Mouse (Mus musculus) cerebellum, postnatal 36 days (tissue): Measurements from ENCODE around the gene Itpr2.

Experiments used
- DNase-seq, 2 experiments: peaks; one replicate each; pipeline ENCODE4 v3.0.0; 2021 to 2022; ENCODE audit warnings: mixed read lengths in 2 of 2

The Itpr2 gene

DNA sequence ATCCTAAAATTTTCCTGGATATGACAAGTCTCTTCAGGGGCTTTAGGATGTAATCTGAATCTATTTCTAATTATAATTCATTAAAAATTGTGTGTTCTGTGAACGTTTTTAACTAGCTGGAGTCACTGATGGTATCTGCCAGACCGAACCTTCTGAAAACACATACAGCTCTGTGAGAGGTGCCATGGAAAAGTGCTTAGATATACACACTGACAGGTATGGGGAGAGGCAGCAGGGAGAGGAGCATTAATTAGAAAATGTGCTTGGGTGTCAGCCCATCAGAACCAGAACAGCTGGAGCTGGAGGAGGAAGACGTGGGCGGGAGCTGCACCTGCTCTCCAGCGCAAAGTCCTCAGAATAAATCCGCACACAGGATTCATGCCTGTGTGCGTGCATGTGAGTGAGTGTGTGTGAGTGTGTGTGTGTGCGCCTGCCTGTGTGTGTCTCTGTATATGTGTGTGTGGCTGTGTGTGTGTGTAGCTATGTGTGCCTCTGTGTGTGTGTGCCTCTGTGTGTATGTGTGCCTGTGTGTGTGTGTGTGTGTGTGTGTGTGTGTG, 199.4 kb downstream of the Itpr2 start:
- DNase-seq: no peak

GRCm38 (mm10) chr6:146302101-146302500, 199.9 kb downstream of the Itpr2 start:
- DNase-seq: no peak

DNA sequence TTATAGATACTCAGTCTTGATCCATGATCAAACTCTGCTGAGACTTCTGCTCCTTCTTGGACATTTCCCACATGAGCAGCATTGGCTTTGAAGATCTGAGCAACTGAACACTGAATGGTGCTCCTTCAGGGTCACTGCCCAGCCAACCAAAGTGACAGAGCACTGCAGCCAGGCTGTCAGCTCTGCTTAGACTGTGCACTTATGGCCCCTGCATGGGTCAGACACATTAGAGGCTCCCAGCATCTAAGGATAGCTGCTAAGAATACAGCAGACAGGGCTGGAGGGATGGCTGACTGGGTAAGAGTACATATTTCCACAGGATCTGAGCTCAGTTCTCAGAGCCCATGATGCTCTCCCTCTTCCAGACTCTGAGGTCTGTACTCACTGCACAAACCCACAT, 201.1 kb downstream of the Itpr2 start:
- DNase-seq: no peak

DNA sequence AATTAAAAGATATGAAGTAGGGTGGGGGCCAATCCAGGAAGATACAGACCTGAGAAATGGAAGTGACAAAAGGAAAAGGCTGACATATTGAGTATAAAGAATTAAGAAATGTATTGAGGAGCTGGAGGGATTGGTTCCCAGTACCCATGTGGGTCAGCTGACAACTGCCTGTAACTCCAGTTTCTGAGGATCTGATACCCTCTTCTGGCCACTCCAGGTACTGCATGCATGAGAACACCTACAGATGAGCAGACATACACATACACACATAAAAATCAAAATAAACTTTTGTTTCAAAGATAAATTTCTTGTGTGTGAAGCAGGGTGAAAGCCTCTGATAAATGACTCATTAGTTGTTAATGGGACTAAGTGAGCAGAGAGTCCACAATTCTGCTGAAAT, 203.3 kb downstream of the Itpr2 start:
- no peak for DNase-seq

GRCm38 (mm10) chr6:146291036-146291435, 211.0 kb downstream of the Itpr2 start:
- DNase-seq: no peak

DNA sequence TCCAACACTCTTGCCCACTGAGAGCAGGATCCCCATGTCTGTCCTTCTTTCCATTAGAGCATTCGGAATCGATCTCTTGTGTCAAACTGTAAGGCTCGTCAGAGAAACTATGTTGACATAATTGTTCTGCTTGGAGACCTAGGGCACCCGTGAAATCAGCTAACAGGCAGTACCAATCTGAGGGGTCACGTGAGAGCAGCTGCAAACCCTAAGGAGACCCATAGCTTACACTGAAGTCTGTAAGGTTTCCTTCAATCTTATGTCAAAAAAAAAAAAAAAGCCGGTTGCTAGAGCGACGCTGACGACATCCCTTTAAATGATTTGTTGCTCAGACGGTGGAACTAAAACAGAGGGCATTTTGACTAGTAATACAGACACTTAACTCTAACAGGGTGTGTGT, 212.2 kb downstream of the Itpr2 start:
- DNase-seq: no peak

- no peak for DNase-seq
These were observed 213.8 kb downstream of the Itpr2 start for GRCm38 (mm10) chr6:146288266-146288665.

- DNase-seq: no peak
These were observed 217.0 kb downstream of the Itpr2 start for GRCm38 (mm10) chr6:146284921-146285565.

DNA sequence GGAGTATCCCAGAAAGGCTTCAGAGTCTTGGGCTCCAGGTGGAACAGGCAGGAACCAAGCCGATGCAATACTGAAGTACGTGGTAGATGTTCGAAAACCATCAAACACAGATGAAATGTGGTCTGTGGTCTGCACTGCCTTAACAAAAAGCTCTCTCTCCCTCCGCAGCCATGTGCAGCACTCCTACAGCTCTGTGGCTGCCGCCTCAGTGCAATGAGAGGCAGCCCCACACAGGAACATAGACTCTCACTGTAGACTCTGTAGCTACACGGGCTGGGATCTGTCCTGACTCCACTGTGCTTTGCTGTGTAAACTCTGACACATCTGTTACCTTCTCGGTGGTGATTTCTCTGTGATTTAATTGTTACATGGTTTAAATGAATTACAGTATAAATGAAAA, 218.0 kb downstream of the Itpr2 start:
- DNase-seq: no peak

- DNase-seq: peak; percentile 31 to 44
These were observed 219.9 kb downstream of the Itpr2 start for GRCm38 (mm10) chr6:146282061-146282659.

DNA sequence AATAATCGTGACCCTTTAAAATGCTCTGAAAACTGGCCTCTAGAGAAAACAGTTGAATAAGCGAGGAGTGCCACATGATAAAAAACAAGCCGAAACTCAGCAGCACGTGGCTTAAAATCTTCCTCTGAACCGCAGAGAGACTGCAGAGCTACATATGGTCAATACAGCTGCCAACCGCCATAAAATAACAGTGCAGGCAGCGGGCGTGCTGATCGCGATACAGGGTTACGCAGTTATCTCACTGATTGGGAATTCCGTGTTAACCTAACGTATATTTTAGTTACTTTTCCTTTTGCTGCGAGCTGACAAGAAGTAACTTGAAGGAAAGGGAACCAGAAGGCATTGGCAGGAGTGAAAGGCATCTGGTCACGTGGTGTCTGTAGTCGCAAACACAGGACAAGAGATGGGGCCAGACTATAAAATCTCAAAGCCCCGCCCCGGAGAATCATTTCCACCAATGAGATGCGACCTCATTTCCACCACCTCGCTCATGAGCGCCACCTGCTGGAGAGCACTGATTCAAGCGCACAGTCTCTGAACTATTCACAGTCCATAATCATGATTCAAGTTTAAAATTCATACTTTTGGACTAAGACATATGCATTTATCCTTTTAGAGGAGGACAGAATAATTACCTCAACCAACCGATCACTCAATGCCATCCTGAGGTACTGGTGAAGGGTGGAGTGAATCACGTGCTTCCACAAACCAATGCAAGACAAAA, 220.7 kb downstream of the Itpr2 start:
- peak; percentile 36 to 47 for DNase-seq

GRCm38 (mm10) chr6:146273256-146273655, 228.8 kb downstream of the Itpr2 start:
- no peak for DNase-seq

GRCm38 (mm10) chr6:146272253-146273036, 229.6 kb downstream of the Itpr2 start:
- peak; percentile 40 to 77 for DNase-seq

DNA sequence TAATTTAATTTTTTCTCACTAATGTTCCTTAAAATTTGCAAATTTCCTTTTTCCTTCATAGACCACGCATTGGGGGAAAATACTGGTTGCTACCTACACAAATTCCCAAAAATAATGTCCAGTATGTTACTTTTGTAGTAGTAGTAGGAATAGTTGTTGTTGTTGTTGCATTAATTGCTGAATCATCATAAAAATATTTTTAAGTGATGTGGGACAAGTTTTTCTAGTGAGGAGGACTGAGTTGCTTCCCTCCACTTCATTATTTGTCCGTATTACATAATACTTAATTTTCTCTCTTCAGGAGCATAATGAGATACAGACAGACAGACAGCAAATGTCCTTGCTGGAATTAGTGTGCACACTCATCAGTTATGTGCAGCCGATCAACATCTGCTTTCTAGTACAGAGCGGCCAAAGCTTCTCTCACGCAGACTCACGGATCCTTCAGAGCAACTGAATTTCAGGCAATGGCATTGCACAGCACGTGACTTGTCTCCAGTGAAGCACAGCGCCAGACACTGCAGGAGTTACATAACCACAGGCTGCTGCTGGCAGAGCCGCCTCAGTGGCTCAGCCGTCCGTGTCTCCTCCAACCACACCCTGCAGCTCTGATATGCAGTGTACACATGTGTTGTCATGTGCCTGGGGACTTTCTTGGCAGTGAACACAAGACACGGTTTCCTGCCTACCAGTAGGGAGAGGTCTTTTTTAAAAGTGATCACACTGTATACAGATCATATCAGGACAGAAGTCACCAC, 231.1 kb downstream of the Itpr2 start:
- DNase-seq: peak; percentile 75 to 76

DNA sequence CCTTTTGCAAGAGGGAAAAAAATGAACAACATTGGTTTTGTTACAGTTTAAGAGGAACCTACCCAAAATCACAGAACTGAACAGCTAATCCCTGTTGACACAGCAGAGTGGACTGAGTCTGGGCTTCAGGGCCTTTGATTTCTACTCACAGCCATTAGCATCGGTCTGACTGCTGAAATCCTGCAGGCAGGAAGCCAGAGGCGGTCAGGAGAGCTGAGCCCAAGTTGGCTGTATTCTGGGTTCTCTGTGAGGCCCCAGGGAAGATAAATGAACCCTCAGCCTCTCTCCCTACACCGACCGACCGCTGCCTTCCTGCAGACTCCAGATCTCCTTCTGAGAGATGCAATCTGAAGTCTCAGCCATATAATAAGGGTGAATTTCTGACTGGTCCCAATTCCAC, 231.9 kb downstream of the Itpr2 start:
- peak in 1 of 2 experiments; percentile 16 for DNase-seq

- DNase-seq: no peak
These were observed 232.7 kb downstream of the Itpr2 start for GRCm38 (mm10) chr6:146269291-146269690.

DNA sequence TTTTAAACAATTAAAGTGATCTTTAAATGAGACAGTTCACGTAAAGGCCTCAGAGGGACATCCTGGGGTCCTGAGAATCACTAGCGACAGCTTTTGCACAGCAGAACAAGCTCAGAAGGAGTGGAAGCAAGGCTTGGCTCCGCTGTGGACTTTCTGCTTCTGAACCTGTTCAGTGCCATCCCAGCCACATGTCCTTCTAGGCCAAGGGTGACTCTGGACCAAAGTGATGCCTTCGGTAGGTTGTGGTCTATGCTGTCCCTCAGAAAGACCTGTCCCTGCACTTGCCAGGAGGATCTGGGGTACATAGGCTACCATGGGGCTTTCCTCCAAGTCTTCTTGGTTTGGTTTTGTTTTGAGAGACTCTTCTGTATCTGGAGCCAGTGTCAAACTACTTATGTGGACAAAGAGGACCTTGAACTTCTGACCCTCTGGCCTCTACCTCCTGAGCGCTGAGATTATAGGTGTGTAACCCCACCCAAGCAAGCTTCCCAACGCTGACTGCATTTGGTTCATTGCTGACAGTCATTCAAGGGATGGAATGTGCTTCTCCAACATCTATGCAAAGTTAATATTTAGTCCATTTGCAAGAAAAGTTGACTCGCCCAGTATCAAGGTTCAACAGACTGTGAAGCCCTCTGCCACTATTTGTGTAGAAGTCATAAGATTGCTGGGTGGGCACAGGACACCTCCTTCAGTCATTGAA, 241.2 kb downstream of the Itpr2 start:
- no peak for DNase-seq

DNA sequence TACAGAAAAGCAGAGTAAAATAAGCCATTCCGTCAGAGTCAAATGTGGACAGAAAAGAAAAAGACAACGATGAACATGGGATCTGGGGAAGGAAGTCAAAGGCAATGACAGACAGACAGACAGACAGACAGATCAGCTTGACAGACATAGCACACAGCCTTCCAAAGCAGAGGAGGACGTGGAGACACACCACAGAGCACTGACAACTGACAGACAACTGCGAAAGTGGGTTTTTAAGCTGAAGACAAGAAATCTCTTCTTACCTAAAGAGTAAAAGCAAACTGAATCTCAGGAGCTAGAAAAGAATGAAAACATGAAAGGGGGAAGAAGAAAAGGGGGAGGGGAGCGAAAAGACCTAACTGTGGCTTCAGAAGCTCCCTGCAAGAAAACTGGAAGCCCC, 243.3 kb downstream of the Itpr2 start:
- no peak for DNase-seq

GRCm38 (mm10) chr6:146258261-146258660, 243.8 kb downstream of the Itpr2 start:
- DNase-seq: no peak

DNA sequence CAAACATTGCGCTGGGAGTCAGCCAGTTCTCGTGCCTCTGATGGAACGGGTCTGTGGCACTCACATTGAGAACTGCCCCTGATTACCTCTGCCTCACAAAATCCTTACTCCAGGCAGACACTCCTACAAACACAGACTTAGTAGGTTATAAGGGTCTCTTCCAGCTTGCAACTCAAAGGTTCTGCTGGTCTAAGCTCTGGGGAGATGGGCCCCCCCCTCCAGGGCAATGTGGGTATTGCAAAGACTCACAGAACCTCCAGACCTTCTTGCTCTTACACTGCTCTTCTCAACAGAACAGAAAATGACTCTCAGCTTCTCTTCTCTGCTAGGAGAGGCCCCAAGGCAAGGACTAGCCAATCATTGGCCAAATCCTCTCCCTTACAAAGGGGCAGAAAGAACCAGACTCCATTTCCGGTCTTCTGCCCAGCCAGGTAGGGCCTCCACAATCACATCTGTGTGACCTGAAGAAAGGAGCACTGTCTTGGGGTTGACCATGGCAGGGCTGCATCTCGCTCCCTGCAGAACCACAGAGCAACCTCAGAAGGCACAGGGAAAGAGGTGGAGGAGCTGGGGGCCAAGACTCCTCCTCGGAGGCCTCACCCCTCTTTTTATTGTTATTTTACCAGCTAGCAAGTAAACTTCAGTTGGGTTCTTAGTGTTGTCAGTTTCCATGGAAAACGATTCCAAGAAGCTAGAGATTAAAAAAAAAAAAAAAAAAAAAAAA, 244.9 kb downstream of the Itpr2 start:
- DNase-seq: no peak

- no peak for DNase-seq
These were observed 245.6 kb downstream of the Itpr2 start for GRCm38 (mm10) chr6:146256401-146256800.
